Mouse (Mus musculus) urinary bladder, postnatal 36 days (tissue): ENCODE results near the gene Sytl1.

Experiments used
- DNase-seq, 2 experiments: peaks; one replicate each; pipeline ENCODE4 v3.0.0; 2022; ENCODE audit warnings: low spot score in 2 of 2, mixed read lengths in 1 of 2

Gene Sytl1

DNA sequence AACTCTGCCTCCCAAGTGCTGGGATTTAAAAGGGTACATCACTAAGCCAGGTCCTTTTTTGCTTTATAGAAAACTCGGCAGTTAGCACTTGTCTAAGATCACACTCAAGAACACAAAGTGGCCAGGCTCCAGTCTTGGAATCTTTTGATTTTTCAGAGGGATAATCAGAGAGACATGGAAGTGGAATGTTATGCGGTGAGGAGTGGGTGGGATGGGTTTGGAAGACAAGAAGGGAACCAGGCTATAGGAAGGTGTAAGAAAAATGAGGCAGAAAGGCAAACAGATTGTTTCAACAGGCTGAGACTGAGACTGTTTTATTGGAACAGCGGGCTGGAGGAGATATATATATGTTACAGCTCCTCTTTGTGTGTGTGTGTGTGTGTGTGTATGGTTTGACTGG, 15.6 kb upstream of the Sytl1 start:
- no peak for DNase-seq

DNA sequence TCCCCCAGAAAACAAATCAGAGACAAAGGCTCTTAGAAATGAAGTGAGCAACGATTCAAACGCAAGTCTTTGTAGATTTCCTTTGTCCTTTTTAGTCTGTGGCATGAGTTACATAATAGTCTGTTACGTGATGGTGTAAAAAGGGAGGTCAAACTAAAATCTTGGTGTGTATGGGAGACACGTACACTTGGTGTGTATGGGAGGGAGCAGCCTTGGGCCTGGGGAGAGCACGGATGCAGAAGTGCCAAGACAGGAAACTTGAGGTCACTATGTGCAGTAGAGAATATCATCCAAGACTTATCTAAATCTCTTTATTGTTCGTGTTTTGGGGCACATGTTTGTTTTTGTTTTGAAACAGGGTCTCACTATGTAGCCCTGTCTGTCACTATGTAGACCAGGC, 15.2 kb upstream of the Sytl1 start:
- DNase-seq = no peak

DNA sequence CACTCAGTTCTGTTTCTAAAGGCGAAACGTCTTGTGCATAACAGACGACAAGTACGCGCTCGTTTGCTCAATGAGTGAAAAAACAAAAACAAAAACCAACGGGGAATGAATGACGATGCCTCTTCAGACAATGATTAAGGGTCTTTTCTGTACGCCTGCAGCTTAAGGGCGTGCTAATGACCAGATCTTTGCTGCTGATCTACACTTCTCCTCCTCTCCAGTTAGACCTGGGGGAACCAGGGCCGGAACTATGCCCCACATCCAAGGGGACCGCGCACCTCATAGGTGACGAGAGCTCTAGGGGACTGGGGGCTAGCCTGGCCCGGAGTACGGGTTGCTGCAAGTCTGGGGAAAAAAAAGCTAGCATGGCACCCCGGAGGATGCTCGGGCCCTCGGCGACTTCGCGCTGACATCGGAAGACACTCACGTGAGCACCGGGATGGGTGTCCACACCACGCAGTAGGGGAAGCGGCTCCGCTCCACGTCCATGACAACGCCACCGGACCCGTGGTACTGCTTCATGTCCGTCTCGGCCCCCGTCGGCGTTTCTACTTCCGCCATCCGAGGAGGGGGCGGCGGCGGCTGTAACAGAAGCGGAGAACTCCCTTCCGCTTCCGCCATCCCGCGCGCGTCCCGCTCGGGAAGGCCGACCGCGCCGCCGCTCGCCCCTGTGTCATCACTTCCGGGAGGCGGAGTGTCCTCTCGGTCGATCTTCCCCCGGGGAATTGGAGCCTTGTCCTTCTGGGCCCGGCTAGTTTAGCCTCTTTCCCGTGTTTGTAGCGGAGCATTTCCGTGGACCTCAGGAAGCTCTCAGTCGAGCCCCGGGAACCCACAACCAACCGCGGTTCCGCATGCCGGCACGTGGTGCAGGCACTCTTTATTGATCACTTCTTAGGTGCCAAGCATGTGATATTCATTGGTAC, 14.5 kb upstream of the Sytl1 start, which contains the start of gene Tmem222:
Gene Tmem222 (minus strand): TSS at position 689 of the 923 bp plus-strand sequence.
- peak; percentile 95 for DNase-seq

DNA sequence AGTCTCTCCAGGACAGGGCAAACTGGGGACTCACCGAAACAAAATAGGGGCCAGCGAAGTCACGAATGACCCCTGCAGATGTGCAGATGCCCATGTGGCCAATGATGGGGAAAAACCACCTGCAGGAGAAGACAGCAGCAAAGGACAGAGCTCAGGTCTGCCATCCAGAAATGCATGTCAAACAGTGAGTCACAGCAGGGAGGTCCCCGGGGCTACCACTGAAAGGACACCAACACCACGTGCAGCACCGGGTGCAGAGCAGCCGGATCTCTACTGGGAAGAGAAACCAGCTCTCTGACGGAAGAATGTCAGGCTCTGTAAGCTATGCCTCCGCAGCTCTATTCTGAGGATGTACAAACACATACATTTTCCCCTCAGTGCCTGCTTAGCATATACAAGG, 8.0 kb upstream of the Sytl1 start:
- no peak for DNase-seq

DNA sequence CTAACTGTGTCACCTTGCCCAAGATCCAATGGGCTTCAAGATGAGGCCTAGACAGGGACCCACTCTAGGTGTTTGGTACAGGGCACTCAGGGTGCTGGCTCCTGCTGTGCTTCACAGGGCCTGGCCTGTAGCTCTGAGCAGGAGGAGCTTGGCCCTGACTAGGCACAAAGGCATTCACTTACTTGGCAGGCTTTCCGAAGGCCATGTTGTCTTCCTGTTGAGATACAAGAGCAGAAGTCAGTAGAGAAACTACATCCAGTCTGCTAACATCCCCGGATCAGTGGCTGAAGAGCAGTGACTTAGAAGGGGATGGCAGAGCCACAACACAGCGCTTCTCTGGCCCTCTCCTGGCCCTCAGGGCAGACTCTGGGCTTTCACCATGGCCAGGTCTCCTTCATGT, 6.7 kb upstream of the Sytl1 start:
- peak in 1 of 2 experiments; percentile 50 for DNase-seq

DNA sequence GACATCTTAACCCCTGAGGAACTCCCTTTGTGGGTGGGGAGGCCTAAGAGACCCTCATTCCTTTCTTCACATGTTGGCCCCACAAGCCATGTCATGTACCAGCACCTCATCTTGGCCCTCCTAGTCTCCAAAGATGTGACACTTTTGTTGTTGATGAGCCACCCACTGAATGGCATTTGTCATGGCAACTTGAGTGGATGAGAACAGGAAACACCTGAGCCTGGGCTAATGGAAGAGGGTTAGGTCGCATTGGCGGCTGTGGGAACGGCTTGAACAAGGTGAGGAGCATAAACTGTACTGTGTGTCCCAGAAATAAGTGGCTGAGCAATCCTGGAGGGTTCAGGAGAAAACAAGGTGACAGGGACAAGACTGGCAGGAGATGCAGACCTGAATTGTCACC, 6.0 kb upstream of the Sytl1 start:
- DNase-seq = no peak

DNA sequence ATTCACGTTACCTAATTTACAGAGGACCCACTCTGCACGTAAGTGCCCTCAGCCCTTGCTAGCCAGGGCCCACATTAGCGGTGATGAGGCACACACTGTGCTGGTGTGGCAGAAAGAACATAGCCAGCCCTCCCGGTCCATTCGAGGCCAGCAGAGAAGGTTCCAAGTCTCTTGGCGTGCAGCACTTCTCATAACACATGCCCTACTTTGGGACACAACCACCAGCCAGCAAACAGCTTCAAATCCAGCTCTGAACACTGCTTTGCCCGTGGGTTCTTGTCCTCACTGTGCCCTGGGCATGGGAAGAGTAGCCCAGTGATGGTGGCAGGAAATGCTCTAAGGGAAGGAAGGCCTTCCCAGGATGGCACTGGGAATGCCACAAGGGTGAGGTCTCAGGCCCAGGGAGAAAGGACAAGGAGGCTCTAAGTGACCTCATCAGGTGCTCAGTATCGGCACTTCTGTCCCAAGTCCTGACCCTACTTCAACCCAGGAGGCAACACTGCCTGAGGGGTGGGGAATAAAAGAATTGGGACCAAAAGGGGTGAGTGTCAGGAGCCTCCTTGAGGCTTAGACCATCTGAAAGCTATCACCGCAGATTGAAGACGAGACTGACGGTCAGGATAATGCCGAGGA, 3.5 kb upstream of the Sytl1 start:
- DNase-seq = peak in 1 of 2 experiments; percentile 40

DNA sequence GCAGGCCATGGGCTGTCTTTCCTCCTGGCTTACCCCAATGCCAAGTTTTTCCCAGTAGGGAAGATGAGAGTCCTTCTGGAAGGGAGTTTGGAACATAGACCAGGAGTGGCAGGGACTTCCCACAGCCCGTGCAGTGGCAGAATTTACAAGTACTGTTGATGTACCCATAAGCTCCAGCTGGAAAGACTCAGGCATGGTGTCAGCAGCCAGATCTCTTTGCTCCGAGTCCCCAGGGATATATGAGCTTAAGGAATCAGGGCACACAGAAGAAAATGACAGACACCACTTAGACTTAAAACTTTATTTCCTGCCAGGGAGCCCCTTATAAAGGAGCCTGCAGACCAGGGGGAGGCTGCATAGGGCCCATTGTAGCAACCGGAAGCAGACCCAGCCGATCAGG, 2.8 kb upstream of the Sytl1 start:
- no peak for DNase-seq

DNA sequence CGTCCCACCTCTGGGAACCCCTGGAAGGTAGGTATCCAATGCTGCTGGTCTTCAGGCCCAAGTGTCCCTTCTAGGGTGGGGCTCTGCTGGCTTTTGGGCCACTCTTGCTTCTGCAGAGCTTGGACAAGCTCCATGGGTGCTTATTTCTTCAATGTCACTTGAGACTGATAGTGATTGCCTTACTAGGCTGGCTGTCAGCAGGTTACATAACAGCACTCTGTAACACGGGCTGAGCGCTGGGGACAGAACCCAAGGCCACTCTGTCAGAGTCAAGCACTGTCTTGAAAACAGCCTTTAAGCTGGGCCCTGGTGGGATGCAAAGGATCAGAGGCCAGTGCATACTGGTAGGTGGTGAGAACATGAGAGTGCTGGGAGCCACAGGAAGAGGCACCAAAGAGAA, 2.4 kb upstream of the Sytl1 start:
- no peak for DNase-seq

DNA sequence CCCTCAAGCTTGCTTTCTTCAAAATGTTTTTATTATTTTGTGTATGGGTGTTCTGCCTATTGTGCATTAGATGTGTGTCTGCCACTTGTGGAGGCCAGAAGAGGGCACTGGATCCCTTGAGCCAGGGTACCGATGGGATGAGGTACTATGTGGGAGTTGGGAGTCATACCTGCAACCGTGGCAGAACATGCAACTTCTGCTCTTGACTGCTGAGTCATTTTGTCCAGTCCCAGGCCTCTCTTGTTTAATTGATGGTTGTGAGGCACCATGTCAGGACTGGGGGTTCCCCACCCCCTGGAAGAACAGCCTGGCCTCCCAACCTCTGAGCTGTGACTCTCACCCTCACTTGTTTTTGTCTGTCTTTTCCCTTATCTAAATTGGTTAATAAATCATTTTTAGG, 1.6 kb upstream of the Sytl1 start:
- DNase-seq = no peak

DNA sequence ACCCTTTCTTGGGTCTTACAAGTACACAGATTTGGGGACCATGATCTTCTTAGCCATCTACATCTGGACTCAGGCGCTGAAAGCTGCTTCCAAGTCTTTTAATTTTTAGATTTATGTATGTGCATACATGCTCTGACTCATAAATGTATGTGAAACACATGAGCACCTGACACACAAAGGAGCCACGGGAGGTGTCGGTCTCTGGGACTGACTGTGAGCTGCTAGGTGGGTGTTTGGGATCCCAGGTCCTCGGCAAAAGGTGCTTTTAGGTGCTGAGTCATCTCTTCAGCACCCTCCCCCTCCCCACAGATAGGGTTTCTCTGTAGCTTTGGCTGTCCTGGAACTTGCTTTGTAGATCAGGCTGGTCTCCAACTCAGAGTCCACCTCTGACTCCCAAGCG, 843 bp upstream of the Sytl1 start:
- DNase-seq = no peak

DNA sequence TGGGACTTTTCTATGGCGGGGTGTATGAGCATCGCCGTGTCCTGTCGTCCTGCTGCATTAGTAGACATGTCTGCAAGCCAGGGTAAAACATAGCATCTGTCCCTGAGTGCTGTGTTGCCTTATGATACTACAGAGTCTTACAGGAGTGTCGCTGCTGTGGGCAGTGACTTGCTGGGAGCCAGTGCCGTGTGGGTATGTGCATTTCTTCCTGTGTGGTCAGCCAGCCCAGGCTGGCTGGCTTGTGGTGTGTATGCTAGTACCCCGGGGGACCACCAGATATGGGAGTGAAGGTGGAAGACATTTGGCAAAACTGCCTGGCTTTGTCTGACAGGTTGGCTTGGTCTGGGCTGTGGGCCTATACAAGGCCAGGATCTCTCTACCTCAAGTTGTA, 543 bp downstream of the Sytl1 start:
- no peak for DNase-seq

DNA sequence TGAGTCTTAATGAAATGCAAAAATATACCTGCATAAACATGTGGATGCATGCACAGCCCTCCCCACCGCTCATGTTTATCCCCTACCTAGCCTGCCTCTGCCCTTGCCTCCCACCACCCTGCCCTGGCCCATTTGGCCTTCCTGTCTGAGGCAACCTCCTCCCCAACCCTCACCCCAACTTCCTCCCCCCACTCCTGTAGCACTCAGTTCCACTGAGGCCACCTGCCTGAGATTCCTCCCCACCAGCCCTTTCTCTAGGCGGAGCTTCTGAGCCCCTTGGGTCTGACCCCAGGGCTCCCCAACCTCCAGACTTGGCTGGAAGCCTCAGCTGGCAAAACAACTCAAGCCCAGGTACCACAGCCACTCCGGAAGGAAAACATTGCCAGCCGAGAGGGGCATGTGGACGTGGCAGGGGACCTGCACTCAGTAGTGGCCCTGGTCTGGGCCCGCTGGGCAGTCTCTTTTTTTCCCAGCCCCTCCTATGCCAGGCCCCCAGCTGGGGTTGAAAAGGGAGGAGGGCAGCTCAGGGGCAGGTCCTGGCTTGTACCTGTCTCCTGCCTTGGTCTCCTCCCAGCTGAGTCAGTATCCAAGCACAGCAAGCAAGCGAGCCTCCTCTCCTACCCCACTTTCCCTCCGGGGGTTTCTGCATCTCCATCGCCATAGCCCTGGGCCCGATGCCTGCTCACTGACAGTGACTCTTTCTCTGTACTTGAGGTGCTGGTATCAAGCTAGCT, 1.1 kb downstream of the Sytl1 start:
- peak in 1 of 2 experiments; percentile 65 for DNase-seq

DNA sequence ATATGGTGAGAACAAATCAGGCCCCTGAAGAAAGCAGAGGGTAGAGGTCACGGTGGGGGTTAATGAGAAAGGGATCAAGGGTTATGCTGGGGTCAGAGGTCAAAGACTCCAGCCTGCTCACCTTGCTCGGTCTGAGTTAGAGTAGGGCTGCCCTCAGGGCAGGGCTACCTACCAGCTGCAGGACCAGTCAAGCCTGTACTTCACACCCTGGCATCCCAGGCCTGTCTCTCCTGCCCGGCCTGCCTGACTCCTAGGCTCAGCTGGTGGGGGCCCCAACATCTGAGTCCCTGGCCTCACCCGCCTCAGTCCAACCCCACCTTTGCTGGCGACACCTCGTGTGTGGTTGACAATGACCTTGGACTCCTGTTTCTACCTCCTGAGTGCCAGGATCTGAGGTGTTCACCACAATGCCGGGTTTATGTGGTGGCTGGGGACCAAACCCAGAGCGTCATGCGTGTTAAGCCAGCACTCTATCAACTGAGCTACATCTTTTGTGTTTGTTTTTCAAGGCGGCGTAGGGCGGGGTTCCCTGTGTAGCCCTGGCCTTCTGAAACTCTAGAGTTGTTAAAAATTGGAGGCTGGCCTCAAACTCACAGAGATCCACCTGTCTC, 5.0 kb downstream of the Sytl1 start:
- peak; percentile 55 to 73 for DNase-seq

DNA sequence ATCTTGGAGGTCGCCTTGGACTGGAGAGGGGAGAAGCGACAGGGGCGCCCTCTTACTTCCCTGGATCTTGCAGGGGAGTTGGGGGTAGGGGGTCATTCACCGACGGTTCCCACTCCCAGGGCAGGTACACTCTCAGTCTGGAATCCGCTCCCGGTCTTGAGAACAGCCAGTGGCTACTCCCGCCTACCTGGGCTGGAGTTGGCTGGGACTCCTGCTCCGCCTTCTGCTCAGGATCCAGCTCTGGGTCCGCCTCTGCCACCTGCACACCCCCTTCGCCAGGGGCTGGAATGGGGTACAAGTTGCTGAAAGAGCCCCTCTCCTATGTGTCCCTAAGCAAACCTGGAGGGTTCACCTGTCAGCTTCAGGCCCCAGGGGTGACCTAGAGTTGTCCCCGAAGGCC, 5.7 kb downstream of the Sytl1 start:
- peak in 1 of 2 experiments; percentile 47 for DNase-seq

DNA sequence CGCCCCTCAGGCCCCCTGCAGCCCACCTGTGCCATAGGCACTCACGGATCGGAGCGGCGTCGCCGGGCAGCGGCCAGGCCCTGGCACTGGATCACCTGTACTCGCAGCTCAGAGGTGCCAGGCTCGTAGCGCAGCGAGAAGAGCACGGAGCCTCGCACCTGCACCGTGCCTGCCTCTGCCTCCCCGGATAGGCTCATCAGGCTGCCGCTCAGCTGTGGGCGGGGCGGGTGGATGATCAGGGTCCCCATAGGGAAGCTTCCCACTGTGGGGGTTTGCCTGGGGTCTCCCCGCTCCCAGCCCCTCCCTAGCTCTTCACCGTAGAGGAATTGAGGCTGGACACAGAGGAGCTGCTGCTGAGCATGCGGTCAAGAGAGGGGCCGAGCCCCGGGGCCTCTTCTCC, 6.1 kb downstream of the Sytl1 start:
- no peak for DNase-seq

DNA sequence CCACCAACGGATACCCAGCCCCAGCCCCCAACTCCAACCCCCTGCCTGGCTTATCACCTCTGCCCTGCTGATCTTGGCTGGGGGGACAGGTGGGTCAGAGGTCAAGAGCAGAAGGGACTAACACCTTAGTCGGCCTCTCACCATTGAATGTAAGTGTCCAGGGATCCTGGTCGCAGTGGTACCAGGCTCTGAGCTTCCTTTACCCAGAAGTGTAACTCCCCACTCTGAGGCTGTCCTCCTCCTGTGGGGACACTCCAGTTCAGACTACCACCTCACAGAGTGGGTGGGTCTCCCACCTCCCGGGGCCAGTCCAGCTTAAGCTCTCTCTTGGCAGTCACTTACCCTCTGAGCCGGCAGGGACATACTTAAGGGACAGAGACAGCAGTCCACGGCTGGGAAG, 7.5 kb downstream of the Sytl1 start:
- no peak for DNase-seq

DNA sequence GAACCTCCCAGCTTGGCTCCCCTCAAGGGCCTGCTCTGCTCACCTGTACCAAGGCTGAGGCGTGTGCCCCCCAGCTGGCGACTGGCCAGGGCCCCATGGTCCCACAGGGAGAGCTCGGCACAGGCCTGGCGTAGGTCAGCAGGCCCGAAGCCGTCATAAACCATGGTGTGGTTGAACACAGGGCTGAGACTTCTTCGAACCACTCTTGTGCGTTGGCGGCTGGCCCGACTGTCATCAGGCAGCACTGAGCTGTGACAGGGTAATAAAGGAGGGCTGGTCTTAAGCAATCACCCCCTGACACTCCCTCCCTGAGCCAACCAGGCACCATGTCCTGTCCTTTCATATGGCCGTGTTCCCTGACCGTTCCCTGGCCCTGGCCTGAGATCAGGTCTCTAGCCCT, 9.5 kb downstream of the Sytl1 start:
- no peak for DNase-seq

DNA sequence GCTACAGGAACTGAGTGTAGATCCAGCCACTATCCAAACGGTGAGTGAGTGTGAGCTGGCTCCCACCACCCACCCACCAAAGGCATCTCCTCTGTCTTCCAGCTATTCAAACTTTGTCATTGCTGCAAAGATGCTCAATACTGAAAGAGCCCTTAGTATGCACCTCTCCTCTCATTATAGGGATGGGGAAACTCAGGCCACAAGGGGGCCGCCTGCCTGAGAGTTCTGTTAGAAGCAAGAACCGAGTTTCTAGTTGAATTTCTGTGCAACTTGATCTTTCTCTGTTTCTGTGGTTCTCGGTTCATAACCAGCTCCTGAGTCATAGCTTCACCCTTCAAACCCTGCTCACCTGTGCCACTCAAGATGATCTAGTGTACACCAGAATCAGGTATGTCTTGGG, 10.8 kb downstream of the Sytl1 start:
- no peak for DNase-seq

DNA sequence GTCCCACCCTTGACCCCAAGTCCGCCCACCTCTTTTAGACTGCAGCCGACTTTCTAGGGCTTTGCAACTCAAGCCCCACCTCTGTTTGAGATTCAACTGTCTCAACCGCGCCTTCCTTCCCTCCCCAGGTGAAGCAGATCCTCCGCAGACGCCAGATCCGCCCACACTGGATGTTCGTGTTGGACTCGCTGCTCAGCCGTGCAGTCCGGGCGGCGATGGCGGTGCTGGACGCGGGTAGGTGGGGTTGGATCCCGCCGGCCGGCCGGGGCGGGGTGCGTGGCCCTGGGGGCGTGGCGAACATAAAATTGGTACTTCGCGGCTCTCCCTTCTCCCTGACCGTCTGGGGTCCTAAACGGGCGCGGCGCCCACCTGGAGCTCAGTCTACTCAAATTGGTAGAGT, 11.7 kb downstream of the Sytl1 start:
- DNase-seq = peak in 1 of 2 experiments; percentile 52

DNA sequence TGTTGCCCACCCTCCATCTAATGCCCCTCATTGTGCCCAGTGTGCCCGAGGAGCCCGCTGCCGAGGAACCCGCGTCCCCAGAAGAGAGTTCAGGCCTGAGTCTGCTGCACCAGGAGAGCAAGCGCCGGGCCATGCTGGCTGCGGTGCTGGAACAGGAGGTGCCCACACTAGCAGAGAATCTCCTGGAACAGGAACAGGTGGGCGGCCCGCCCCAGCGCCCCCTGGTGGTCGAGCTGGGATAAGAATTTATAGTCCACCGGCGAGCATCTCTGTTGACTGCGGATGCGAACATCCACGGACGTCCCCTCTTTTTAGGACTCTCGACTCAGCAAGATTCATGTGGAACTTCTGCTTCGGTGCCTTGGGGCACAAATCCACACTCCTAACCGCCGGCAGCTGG, 12.3 kb downstream of the Sytl1 start:
- peak; percentile 87 for DNase-seq

DNA sequence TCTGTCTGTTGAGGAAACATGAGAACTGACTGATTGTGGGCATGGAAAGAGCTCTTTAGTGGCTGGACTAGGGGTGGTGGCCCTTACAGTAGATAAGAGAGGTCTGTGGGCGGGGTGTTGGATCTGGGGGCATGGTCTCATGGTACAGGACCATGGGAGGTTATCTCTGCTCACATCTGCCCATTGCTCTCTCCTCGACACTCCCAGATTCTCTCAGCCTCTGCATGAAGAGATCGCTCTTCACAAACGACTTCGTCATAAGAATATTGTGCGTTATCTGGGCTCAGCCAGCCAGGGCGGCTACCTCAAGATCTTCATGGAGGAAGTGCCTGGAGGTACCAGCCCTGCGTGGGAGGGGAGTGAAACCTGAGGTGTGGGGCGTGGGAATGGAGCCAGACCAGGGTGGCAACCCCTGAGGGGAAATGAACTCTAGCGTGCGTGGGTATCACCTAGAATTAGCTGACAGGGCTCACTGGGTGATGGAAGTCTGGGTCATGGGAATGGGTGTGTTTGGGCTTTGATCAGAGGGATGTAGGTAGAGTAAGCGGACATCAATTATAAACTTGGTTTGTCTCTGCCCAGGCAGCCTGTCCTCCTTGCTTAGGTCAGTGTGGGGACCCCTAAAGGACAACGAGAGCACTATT, 15.0 kb downstream of the Sytl1 start:
- DNase-seq = no peak
